Mouse (Mus musculus): ENCODE measurements around the gene Ptpro. TPM values are rescaled to one million over a fixed set of nuclear protein-coding genes. Genes with fewer than 3 reads are reported as not detected.

Ptpro gene
- total RNA-seq, 2 experiments from 2014 or later = 2.6 to 2.8 TPM

- intact Hi-C loops (cut with DNase I) = no loop called here
- no peak for DNase-seq
Observed at GRCm38 (mm10) chr6:137288264-137288663, 36.1 kb downstream of the Ptpro start.

DNA sequence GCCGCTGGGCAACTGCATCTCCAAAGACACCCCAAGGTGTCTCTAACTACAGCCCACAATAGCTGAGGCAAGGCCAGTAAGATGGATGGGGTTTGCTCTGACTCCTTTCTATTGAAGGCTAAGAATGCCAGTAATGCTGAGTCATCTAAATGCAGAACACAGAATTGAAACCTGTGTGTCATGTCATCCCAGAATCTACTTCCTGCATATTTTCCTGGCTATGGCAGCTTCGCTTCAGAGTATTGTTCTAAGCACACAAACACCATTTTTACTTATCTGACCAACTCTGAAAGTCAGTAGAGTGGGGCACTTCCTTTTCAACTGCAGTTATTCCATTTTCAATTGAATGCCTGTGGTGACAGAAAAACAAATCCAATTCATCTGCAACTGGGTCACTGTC, 40.3 kb downstream of the Ptpro start:
- intact Hi-C loops (cut with DNase I) = no loop called here
- DNase-seq = no peak

DNA sequence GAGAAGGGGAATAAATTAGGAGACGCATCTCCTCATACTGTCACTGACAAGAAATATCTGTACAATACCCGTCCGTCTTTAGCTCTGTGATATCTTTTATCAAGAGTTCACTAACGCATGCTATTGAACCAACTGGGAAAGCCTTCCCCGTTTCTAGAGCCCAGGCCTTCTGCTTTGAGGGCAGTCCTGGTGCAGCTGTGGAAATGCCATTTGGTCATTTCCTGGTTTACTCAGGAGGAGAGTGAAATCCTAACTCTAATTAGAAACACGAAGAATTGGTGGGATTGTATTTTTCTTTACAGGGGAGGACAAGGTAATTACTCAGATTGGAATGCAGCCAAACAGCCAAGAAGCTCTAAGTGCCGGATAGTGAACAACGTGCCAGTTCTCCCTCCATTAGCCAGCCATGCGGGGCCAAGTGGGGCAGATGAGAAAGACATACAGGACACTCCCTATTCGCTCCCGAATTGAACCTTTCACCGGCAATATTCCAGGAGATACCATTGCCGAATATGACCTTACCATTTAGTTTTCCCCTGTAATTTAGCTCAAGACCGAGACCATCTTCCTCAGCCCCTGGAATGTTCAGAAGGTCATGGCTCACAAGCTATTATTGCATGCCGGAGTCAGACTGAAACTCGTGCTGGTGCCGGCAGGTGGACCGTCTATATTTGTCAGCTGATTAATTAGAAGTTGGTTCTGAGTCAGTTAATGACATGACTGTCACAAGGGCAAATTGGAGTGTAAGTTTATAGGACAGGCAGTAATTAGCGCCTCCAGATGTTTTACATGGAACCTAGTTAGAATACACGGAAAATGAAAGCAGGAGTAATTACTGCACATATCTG, 43.1 kb downstream of the Ptpro start:
- no peak for DNase-seq
- intact Hi-C loops (cut with DNase I) = no loop called here

DNA sequence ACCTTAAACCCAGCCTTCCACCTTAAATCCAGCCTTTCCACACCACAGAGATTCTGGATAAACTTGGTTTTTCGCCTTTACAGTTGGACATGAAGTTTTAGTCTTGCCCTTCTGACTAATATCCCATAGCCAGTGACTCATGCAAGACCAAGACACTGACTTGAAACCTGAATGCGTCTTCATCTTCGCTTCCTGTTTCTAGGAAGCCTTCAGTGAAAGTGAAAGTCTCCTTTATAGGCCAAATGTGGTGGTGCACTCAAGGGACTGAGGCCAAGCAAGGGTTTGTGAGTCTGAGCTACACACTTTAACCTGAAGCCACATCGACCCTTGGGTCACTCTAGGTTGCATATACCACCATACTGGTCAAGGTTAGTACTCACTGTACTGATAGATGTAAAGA, 50.4 kb downstream of the Ptpro start:
- DNase-seq = no peak
- intact Hi-C loops (cut with DNase I) = no loop called here

- intact Hi-C loops (cut with DNase I) = no loop called here
- no peak for DNase-seq
Observed at GRCm38 (mm10) chr6:137303824-137304223, 51.7 kb downstream of the Ptpro start.

- intact Hi-C loops (cut with DNase I) = no loop called here
- DNase-seq = no peak
Observed at GRCm38 (mm10) chr6:137315265-137315664, 63.1 kb downstream of the Ptpro start.

- no peak for DNase-seq
- intact Hi-C loops (cut with DNase I) = no loop called here
Observed at GRCm38 (mm10) chr6:137316358-137316757, 64.2 kb downstream of the Ptpro start.

GRCm38 (mm10) chr6:137317509-137317908, 65.4 kb downstream of the Ptpro start:
- intact Hi-C loops (cut with DNase I) = no loop called here
- DNase-seq = no peak

DNA sequence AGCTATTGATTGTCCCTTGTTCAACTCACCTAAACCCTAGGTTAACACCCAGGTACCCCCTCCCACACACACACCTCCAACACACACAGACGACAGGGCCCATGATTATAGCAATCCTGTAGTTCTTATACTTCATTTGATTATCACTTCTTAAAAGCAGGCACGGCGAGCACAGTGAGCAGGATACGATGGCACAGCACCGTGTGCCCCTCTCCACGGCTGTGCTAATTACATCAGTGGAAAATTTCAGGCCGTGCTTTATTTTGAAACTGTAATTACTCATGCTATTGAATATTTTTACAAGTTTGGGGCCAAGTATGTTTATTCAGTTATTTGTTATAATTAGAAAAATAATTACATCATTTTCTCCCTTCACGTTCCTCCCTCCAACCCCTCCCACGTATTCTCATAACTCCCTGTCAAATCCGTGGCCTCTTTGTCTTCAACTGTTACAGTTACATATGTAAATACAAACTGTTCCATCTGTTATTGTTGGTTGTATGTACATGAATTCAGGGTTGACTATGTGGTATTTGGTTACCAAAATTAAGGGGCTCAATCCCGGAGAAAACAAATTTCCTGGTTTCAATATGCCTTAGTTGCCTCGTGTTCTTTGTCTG, 66.2 kb downstream of the Ptpro start:
- intact Hi-C loops (cut with DNase I) = no loop called here
- no peak for DNase-seq

DNA sequence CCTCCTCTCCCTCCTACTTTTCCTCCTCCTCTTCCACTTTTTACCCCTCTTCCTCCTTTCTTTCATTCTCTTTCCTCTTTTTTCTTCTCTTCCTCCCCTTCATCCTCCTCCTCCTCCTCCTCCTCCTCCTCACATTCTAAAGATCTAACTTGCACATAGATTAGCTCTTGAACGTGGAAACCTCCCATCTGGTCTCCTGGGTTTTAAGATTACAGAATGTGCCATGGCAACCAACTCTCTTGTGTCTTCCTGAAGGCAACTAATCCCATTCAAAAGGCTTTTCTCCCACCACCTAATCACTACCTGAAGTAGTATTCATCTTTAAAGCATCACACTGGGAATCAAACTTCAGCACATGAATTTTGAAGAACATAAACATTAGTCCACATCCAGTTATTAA, 67.5 kb downstream of the Ptpro start:
- DNase-seq = no peak
- intact Hi-C loops (cut with DNase I) = no loop called here

DNA sequence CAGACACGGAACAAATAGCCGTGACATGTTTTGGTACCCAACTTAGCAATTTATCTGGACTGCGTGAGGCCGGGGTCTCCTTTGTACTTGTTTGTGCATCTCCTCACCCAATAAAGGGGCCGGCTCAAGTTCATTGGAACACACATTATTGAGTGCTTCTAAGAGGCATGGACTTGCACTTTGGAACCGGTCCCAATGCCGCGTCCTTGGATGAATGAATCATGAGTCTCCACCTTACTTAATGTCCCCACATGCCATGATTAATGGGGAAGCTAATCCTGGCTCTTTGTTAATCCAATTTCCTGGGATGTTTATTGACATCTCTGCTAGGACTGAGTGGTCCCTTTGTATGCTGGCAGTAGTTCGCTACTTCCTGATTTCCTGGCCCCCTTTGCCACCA, 75.6 kb downstream of the Ptpro start:
- DNase-seq = no peak
- intact Hi-C loops (cut with DNase I) = no loop called here

- no peak for DNase-seq
- intact Hi-C loops (cut with DNase I) = no loop called here
Observed at GRCm38 (mm10) chr6:137328228-137328627, 76.1 kb downstream of the Ptpro start.

DNA sequence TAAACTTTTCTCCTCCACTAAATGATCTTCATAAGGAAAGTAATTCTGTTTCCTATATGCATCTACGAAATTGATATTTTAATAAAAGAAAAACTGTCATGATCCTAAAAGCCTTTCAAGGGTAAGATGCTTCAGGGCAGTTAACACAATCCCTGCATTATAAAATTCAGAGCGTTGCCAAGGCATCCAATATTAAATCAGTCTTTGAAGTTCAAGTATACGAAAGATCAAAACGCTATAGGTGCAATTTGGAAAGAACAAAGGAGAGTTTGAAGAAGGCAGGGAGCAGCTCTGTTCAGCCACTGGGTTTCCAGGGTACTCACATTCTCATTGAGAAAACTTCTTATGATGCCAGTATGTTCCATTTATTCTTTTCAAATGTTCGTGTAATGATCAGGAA, 78.7 kb downstream of the Ptpro start:
- intact Hi-C loops (cut with DNase I) = no loop called here
- DNase-seq = no peak

- DNase-seq = no peak
- intact Hi-C loops (cut with DNase I) = no loop called here
Observed at GRCm38 (mm10) chr6:137331826-137332225, 79.7 kb downstream of the Ptpro start.

- no peak for DNase-seq
- intact Hi-C loops (cut with DNase I) = no loop called here
Observed at GRCm38 (mm10) chr6:137339071-137339470, 87.0 kb downstream of the Ptpro start.

DNA sequence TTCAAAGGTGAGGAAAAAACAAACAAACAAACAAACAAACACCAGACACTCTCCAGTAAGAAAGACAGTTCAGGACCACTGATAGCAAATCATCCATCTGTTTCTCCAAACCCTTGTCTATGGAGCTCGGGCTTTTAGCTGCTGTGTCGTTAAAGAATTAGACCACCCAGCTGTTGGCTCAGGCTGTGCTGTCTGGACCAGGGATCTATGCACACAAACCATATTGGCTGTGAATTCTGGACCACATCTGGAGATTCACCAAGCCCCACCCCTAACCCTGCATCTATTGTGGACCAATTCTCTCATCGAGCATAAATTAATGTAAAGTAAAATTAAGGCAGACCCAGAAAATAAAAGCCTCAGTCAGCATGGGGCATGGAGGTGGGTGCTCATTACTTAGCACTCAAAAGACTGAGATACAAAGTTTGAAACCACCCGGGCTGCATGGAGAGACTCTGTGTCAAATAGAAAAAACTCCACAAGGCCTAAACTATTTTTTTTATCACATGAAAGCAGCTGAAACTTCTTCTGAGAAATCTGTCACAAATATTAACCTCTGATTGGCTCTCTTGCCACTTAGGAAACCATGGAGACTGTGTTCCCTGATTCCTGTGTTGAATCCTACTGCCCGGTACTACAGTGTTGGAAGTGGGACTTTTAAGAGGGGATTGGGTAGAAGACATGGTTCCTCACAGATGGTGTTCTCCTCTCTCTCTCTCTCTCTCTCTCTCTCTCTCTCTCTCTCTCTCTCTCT, 91.7 kb downstream of the Ptpro start:
- intact Hi-C loops (cut with DNase I) = no loop called here
- no peak for DNase-seq

DNA sequence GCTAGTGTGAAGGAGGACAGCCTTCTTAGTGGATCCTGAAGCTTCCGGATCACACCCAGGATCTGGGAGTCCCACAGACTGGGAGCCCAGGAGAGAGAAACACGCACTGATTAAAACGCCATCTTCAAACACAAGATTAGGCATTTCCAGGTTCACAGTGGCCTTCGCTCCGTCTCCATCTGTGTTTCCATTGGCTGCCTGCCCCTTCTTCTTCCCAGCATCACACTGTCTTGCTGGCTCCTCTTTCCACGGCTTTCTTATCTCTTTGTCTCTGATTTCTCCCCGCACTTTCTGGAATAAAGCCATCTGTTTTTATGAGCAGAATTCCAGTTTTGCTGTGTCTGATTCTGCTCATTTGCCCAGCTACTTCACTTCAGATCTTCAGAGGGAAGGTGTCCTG, 108.0 kb downstream of the Ptpro start:
- intact Hi-C loops (cut with DNase I) = no loop called here
- no peak for DNase-seq

- intact Hi-C loops (cut with DNase I) = no loop called here
- no peak for DNase-seq
Observed at GRCm38 (mm10) chr6:137362216-137362615, 110.1 kb downstream of the Ptpro start.

- intact Hi-C loops (cut with DNase I) = no loop called here
- peak; percentile 34 to 59 for DNase-seq
Observed at GRCm38 (mm10) chr6:137364681-137365080, 112.6 kb downstream of the Ptpro start.

DNA sequence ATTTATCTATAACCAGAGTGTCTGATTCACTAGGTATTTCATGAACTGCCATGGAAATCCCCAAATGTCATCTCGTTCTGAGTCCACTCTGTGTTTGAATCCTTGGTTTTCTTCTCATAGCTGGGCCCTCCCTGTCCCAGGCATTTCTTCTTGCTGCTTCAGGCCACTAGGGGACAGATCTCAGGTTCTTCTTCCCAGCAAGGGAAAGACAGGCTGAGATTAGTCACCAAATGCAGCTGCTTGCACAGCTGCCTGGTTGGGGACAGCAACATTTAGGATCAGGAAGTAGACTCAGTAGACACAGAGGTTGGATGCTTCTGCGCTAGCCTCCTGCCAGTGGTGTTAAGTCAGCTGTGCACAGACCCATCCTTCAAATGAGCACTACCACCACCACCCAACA, 113.5 kb downstream of the Ptpro start:
- DNase-seq = no peak
- intact Hi-C loops (cut with DNase I) = no loop called here

DNA sequence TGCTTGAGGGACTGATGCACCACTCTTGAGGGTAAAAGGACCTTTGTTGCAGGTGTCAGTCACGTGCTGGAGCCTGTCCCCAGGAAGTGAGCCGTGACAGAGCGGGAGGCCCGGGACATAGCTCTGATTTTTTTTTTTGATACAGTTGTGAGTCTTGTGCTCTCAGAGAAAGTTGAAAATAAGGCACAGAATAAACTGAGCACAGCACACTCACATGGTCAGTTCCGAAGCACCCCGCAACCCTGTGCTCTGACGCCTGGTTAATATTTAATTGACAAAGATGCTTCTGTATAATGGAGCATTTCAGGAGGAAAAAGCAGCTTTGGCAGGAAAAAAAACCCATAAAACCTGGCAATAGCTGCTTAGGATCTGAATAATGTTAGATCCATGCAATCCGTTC, 118.6 kb downstream of the Ptpro start:
- intact Hi-C loops (cut with DNase I) = no loop called here
- DNase-seq = no peak

GRCm38 (mm10) chr6:137371455-137371854, 119.3 kb downstream of the Ptpro start:
- intact Hi-C loops (cut with DNase I) = no loop called here
- DNase-seq = no peak
